Mouse (Mus musculus): ENCODE measurements around the gene Zfp341.

DNA sequence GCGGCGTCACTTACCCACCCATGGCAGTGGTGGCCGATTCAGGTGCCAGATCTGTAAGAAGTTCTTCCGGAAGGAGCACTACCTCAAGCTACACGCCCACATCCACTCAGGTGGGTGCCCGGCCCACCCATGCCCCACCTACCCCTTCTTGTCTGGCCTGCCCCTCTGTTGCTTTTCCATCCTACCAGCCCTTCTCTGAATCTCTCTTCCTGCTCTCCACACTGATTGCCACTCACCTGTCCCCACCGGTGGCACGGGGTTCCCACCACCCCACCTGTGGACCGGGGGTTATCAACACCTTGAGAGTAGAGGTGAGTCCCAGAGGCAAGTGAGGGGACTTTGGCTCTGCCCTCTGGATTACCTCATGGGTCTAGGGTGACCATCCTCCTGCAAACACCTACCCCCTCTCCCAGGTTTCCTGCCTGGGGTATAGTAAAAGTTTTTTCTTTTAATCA, 28.9 kb downstream of the Zfp341 start:
- TF ChIP-seq CTCF (IDR thresholded peaks at IDR 0.05; ENCODE audit: extremely low read depth, insufficient read depth, insufficient read length, insufficient replicate concordance), result no peak
- TF ChIP-seq POLR2A (IDR thresholded peaks at IDR 0.05; ENCODE audit: low read depth, low read length), result no peak
